Mouse (Mus musculus): ENCODE data around the gene Prep. TPM values are rescaled to one million over a fixed set of nuclear protein-coding genes. Genes with fewer than 3 reads are reported as not detected.

Gene Prep
- polyA plus RNA-seq, 1 experiment from 2014 or later, result 38.2 TPM

- peaks cover 80% of the 10 kb centered on the region for H3K36me3 ChIP-seq (replicated peaks)
- DNase-seq (ENCODE audit: extremely low spot score, low spot score), result no peak
- 90% methylated on average over 4 of the region's 4 CpGs for WGBS
- H3K27ac ChIP-seq, result no peak overlapping the region
- no peak overlapping the region for H3K4me3 ChIP-seq
- H3K9me3 ChIP-seq, result no peaks in the 10 kb centered on the region
- H3K27me3 ChIP-seq (ENCODE audit: poor library complexity, severe bottlenecking), result no peaks in the 10 kb centered on the region
- H3K4me1 ChIP-seq, result no peaks in the 10 kb centered on the region
Measured at GRCm38 (mm10) chr10:45106541-45106940, 39.5 kb downstream of the Prep start.

GRCm38 (mm10) chr10:45107313-45107712 lies 40.3 kb downstream of the Prep start:
- H3K4me1 ChIP-seq, result no peaks in the 10 kb centered on the region
- DNase-seq (ENCODE audit: extremely low spot score, low spot score), result no peak
- no peak overlapping the region for H3K4me3 ChIP-seq
- no peaks in the 10 kb centered on the region for H3K9me3 ChIP-seq
- H3K36me3 ChIP-seq (replicated peaks), result peaks cover 79% of the 10 kb centered on the region
- no peaks in the 10 kb centered on the region for H3K27me3 ChIP-seq (ENCODE audit: poor library complexity, severe bottlenecking)
- WGBS, result 100% methylated on average over 2 of the region's 2 CpGs
- no peak overlapping the region for H3K27ac ChIP-seq

GRCm38 (mm10) chr10:45109041-45109440 lies 42.0 kb downstream of the Prep start:
- H3K27me3 ChIP-seq (ENCODE audit: poor library complexity, severe bottlenecking), result no peaks in the 10 kb centered on the region
- H3K4me1 ChIP-seq, result no peaks in the 10 kb centered on the region
- no peak overlapping the region for H3K27ac ChIP-seq
- H3K4me3 ChIP-seq, result no peak overlapping the region
- H3K9me3 ChIP-seq, result no peaks in the 10 kb centered on the region
- 93% methylated on average over 8 of the region's 8 CpGs for WGBS
- H3K36me3 ChIP-seq (replicated peaks), result peaks cover 84% of the 10 kb centered on the region
- DNase-seq (ENCODE audit: extremely low spot score, low spot score), result no peak

GRCm38 (mm10) chr10:45109974-45110373 lies 43.0 kb downstream of the Prep start:
- H3K4me3 ChIP-seq, result no peak overlapping the region
- H3K27me3 ChIP-seq (ENCODE audit: poor library complexity, severe bottlenecking), result no peaks in the 10 kb centered on the region
- H3K27ac ChIP-seq, result no peak overlapping the region
- H3K36me3 ChIP-seq (replicated peaks), result peaks cover 87% of the 10 kb centered on the region
- no peaks in the 10 kb centered on the region for H3K9me3 ChIP-seq
- WGBS, result 95% methylated on average over 6 of the region's 6 CpGs
- H3K4me1 ChIP-seq, result no peaks in the 10 kb centered on the region
- DNase-seq (ENCODE audit: extremely low spot score, low spot score), result no peak

GRCm38 (mm10) chr10:45112927-45113326 lies 45.9 kb downstream of the Prep start:
- H3K4me3 ChIP-seq, result no peak overlapping the region
- no peak for DNase-seq (ENCODE audit: extremely low spot score, low spot score)
- H3K9me3 ChIP-seq, result peaks cover 4% of the 10 kb centered on the region; the same call in 1 of the 2 replicates
- H3K36me3 ChIP-seq (replicated peaks), result peaks cover 95% of the 10 kb centered on the region
- H3K4me1 ChIP-seq, result no peaks in the 10 kb centered on the region
- WGBS, result 95% methylated on average over 11 of the region's 11 CpGs
- H3K27ac ChIP-seq, result no peak overlapping the region
- no peaks in the 10 kb centered on the region for H3K27me3 ChIP-seq (ENCODE audit: poor library complexity, severe bottlenecking)

- peaks cover 95% of the 10 kb centered on the region for H3K36me3 ChIP-seq (replicated peaks)
- no peak for DNase-seq (ENCODE audit: extremely low spot score, low spot score)
- H3K9me3 ChIP-seq, result peaks cover 4% of the 10 kb centered on the region; the same call in 1 of the 2 replicates
- H3K27ac ChIP-seq, result no peak overlapping the region
- no peaks in the 10 kb centered on the region for H3K27me3 ChIP-seq (ENCODE audit: poor library complexity, severe bottlenecking)
- WGBS, result 88% methylated on average over 4 of the region's 4 CpGs
- H3K4me3 ChIP-seq, result no peak overlapping the region
- no peaks in the 10 kb centered on the region for H3K4me1 ChIP-seq
Measured at GRCm38 (mm10) chr10:45114462-45114861, 47.5 kb downstream of the Prep start.

- no peak for DNase-seq (ENCODE audit: extremely low spot score, low spot score)
- Histone ChIP-seq H3K9me3 (peaks cover 4% of the 10 kb centered on the region; the same call in 1 of the 2 replicates), H3K4me1 (no peaks in the 10 kb centered on the region), H3K27me3 (ENCODE audit: poor library complexity, severe bottlenecking) (no peaks in the 10 kb centered on the region), H3K36me3 (replicated peaks) (peaks cover 96% of the 10 kb centered on the region), H3K4me3 (no peak overlapping the region), H3K27ac (no peak overlapping the region)
- 98% methylated on average over 5 of the region's 5 CpGs for WGBS
Measured at GRCm38 (mm10) chr10:45116832-45117231, 49.8 kb downstream of the Prep start.

- Histone ChIP-seq H3K4me1 (no peaks in the 10 kb centered on the region), H3K4me3 (no peak overlapping the region), H3K9me3 (peaks cover 4% of the 10 kb centered on the region; the same call in 1 of the 2 replicates), H3K36me3 (replicated peaks) (peaks cover 96% of the 10 kb centered on the region), H3K27me3 (ENCODE audit: poor library complexity, severe bottlenecking) (no peaks in the 10 kb centered on the region), H3K27ac (no peak overlapping the region)
- 95% methylated on average over 8 of the region's 8 CpGs for WGBS
- no peak for DNase-seq (ENCODE audit: extremely low spot score, low spot score)
Measured at GRCm38 (mm10) chr10:45118389-45118788, 51.4 kb downstream of the Prep start.

- WGBS, result 97% methylated on average over 3 of the region's 3 CpGs
- Histone ChIP-seq H3K4me1 (no peaks in the 10 kb centered on the region), H3K36me3 (replicated peaks) (peaks cover 100% of the 10 kb centered on the region), H3K27me3 (ENCODE audit: poor library complexity, severe bottlenecking) (no peaks in the 10 kb centered on the region), H3K4me3 (no peak overlapping the region), H3K27ac (no peak overlapping the region), H3K9me3 (no peaks in the 10 kb centered on the region)
- no peak for DNase-seq (ENCODE audit: extremely low spot score, low spot score)
Measured at GRCm38 (mm10) chr10:45121637-45122036, 54.6 kb downstream of the Prep start.

GRCm38 (mm10) chr10:45122476-45122875 lies 55.5 kb downstream of the Prep start:
- no peak for DNase-seq (ENCODE audit: extremely low spot score, low spot score)
- H3K27me3 ChIP-seq (ENCODE audit: poor library complexity, severe bottlenecking), result no peaks in the 10 kb centered on the region
- H3K4me3 ChIP-seq, result no peak overlapping the region
- H3K9me3 ChIP-seq, result no peaks in the 10 kb centered on the region
- no peaks in the 10 kb centered on the region for H3K4me1 ChIP-seq
- H3K36me3 ChIP-seq (replicated peaks), result peaks cover 100% of the 10 kb centered on the region
- 76% methylated on average over 5 of the region's 5 CpGs for WGBS
- H3K27ac ChIP-seq, result no peak overlapping the region

GRCm38 (mm10) chr10:45123011-45123410 lies 56.0 kb downstream of the Prep start:
- no peaks in the 10 kb centered on the region for H3K27me3 ChIP-seq (ENCODE audit: poor library complexity, severe bottlenecking)
- no peak overlapping the region for H3K27ac ChIP-seq
- H3K9me3 ChIP-seq, result no peaks in the 10 kb centered on the region
- no peak overlapping the region for H3K4me3 ChIP-seq
- WGBS, result 86% methylated on average over 6 of the region's 6 CpGs
- no peaks in the 10 kb centered on the region for H3K4me1 ChIP-seq
- no peak for DNase-seq (ENCODE audit: extremely low spot score, low spot score)
- H3K36me3 ChIP-seq (replicated peaks), result peaks cover 100% of the 10 kb centered on the region

GRCm38 (mm10) chr10:45129105-45129504 lies 62.1 kb downstream of the Prep start:
- 90% methylated on average over 11 of the region's 11 CpGs for WGBS
- Histone ChIP-seq H3K4me1 (no peaks in the 10 kb centered on the region), H3K36me3 (replicated peaks) (peaks cover 78% of the 10 kb centered on the region), H3K4me3 (no peak overlapping the region), H3K27me3 (ENCODE audit: poor library complexity, severe bottlenecking) (no peaks in the 10 kb centered on the region), H3K27ac (no peak overlapping the region), H3K9me3 (no peaks in the 10 kb centered on the region)
- DNase-seq (ENCODE audit: extremely low spot score, low spot score), result no peak

GRCm38 (mm10) chr10:45130004-45130403 lies 63.0 kb downstream of the Prep start:
- Histone ChIP-seq H3K27me3 (ENCODE audit: poor library complexity, severe bottlenecking) (no peaks in the 10 kb centered on the region), H3K36me3 (replicated peaks) (peaks cover 75% of the 10 kb centered on the region), H3K4me1 (no peaks in the 10 kb centered on the region), H3K9me3 (no peaks in the 10 kb centered on the region), H3K27ac (no peak overlapping the region), H3K4me3 (no peak overlapping the region)
- DNase-seq (ENCODE audit: extremely low spot score, low spot score), result no peak
- WGBS, result 93% methylated on average over 6 of the region's 6 CpGs

- Histone ChIP-seq H3K27ac (no peak overlapping the region), H3K9me3 (no peaks in the 10 kb centered on the region), H3K4me1 (no peaks in the 10 kb centered on the region; the same call in 1 of the 2 replicates), H3K27me3 (ENCODE audit: poor library complexity, severe bottlenecking) (no peaks in the 10 kb centered on the region), H3K36me3 (replicated peaks) (peaks cover 65% of the 10 kb centered on the region), H3K4me3 (no peak overlapping the region)
- no peak for DNase-seq (ENCODE audit: extremely low spot score, low spot score)
- WGBS, result 81% methylated on average over 4 of the region's 4 CpGs
Measured at GRCm38 (mm10) chr10:45132371-45132770, 65.4 kb downstream of the Prep start.
